Mouse (Mus musculus): ENCODE results near the gene Nt5c3.

- TF ChIP-seq CTCF (IDR thresholded peaks at IDR 0.05; ENCODE audit: low read depth) (no peak), EP300 (IDR thresholded peaks at IDR 0.05; ENCODE audit: low read depth) (no peak)
These were observed 18.2 kb downstream of the Nt5c3 start for GRCm38 (mm10) chr6:56905486-56905885.

Measured in liver, embryonic 14.5 days (tissue).